In genomic region chr7:96209783-96210524, GRCm38 (mm10) we compare ENCODE assay signal across 8 mouse cellular contexts. TPM values are rescaled to one million over a fixed set of nuclear protein-coding genes. Genes with fewer than 3 reads are reported as not detected.
DNase-seq lines count a peak whose midpoint lies in the region; ATAC-seq and TF ChIP-seq lines count a peak whose summit lies in the region.

No protein-coding gene starts in this region.

- no peaks in the 10 kb centered on the region for H3K36me3 ChIP-seq in intestine, postnatal 0 days (ENCODE audit: control insufficient read depth, insufficient read depth)
- H3K36me3 ChIP-seq in limb, embryonic 11.5 days (ENCODE audit: control insufficient read depth, insufficient read depth, low read length): no peaks in the 10 kb centered on the region
- H3K36me3 ChIP-seq in midbrain, postnatal 0 days (ENCODE audit: insufficient read depth, low read length): no peaks in the 10 kb centered on the region

- no peaks in the 10 kb centered on the region for H3K9me3 ChIP-seq in intestine, postnatal 0 days (ENCODE audit: control insufficient read depth)
- H3K9me3 ChIP-seq in limb, embryonic 11.5 days (ENCODE audit: control insufficient read depth, low read length): no peaks in the 10 kb centered on the region
- H3K9me3 ChIP-seq in midbrain, postnatal 0 days (ENCODE audit: low read length): no peaks in the 10 kb centered on the region

- intact Hi-C loops in gastrocnemius, postnatal 14 days (cut with DNase I; ENCODE audit: low total_unique reads): loop anchor here (10.0 kb wide), 1 partner anchor 275 kb away; no protein-coding TSS in a partner anchor

- no peak overlapping the region for H3K27ac ChIP-seq in cerebellum, adult 2 months (ENCODE audit: insufficient read depth, low read length)
- 0 out of 2 replicates have a peak overlapping the region, but pooled peaks have one; percentile 21 for H3K27ac ChIP-seq in intestine, postnatal 0 days (ENCODE audit: low read depth, low read length)
- H3K27ac ChIP-seq in limb, embryonic 11.5 days (replicated peaks; ENCODE audit: low read depth, low read length): peak overlapping the region; percentile 57
- H3K27ac ChIP-seq in midbrain, postnatal 0 days (ENCODE audit: low read depth, low read length): peak overlapping the region; percentile 86

- peak; percentile 29; the same call in 1 of the 2 replicates for ATAC-seq in intestine, postnatal 0 days
- ATAC-seq in limb, embryonic 11.5 days (ENCODE audit: insufficient number of reproducible peaks, low FRiP score, low TSS enrichment, low read depth): peak; percentile 35; the same call in 1 of the 2 replicates
- ATAC-seq in midbrain, postnatal 0 days (ENCODE audit: low FRiP score): peak; percentile 69

- no peak for TF ChIP-seq POLR2A in cerebellum, adult 2 months (IDR thresholded peaks at IDR 0.05; ENCODE audit: borderline replicate concordance, insufficient read depth, low read length)

- H3K4me3 ChIP-seq in cerebellum, adult 2 months (replicated peaks; ENCODE audit: insufficient read depth, low read depth, low read length): peak overlapping the region; percentile 36
- H3K4me3 ChIP-seq in intestine, postnatal 0 days (ENCODE audit: low read depth, low read length): peak overlapping the region; percentile 59
- peak overlapping the region; percentile 73 for H3K4me3 ChIP-seq in limb, embryonic 11.5 days (ENCODE audit: low read depth, low read length)
- peak overlapping the region; percentile 64 for H3K4me3 ChIP-seq in midbrain, postnatal 0 days (ENCODE audit: low read depth, low read length)

- H3K9ac ChIP-seq in intestine, postnatal 0 days (ENCODE audit: low read depth, low read length): peak overlapping the region; percentile 46
- H3K9ac ChIP-seq in limb, embryonic 11.5 days (ENCODE audit: low read length): peak overlapping the region; percentile 76
- H3K9ac ChIP-seq in midbrain, postnatal 0 days (replicated peaks; ENCODE audit: low read length, poor library complexity, severe bottlenecking): peak overlapping the region; percentile 91

- H3K27me3 ChIP-seq in cerebellum, adult 2 months (ENCODE audit: control insufficient read depth, insufficient read depth, low read length): peaks cover 3% of the 10 kb centered on the region; the same call in 1 of the 2 replicates
- peaks cover 40% of the 10 kb centered on the region for H3K27me3 ChIP-seq in intestine, postnatal 0 days (replicated peaks; ENCODE audit: control insufficient read depth, insufficient read depth, low read length)
- no peaks in the 10 kb centered on the region for H3K27me3 ChIP-seq in limb, embryonic 11.5 days (ENCODE audit: control insufficient read depth, insufficient read depth, low read length)
- H3K27me3 ChIP-seq in midbrain, postnatal 0 days (ENCODE audit: insufficient read depth, low read length): no peaks in the 10 kb centered on the region

- peak overlapping the region; percentile 82 for H3K4me2 ChIP-seq in intestine, postnatal 0 days (replicated peaks; ENCODE audit: low read depth)
- peak overlapping the region; percentile 89 for H3K4me2 ChIP-seq in limb, embryonic 11.5 days (ENCODE audit: low read depth, severe bottlenecking)
- H3K4me2 ChIP-seq in midbrain, postnatal 0 days (ENCODE audit: low read depth, low read length, poor library complexity, severe bottlenecking): peak overlapping the region; percentile 94

- 1% methylated on average over 74 of the region's 75 CpGs for WGBS in cerebellum, adult 2 months
- under 1% methylated on average over 62 of the region's 75 CpGs for WGBS in intestine, postnatal 0 days
- under 1% methylated on average over 53 of the region's 75 CpGs for WGBS in limb, embryonic 11.5 days
- under 1% methylated on average over 53 of the region's 75 CpGs for WGBS in midbrain, postnatal 0 days

- H3K4me1 ChIP-seq in cerebellum, adult 2 months (ENCODE audit: control insufficient read depth, insufficient read depth, low read length): no peaks in the 10 kb centered on the region; the same call in 1 of the 2 replicates
- peaks cover 4% of the 10 kb centered on the region; the same call in 1 of the 2 replicates for H3K4me1 ChIP-seq in intestine, postnatal 0 days (replicated peaks; ENCODE audit: control insufficient read depth, insufficient read depth, low read length)
- peaks cover 11% of the 10 kb centered on the region for H3K4me1 ChIP-seq in limb, embryonic 11.5 days (ENCODE audit: control insufficient read depth, insufficient read depth, low read length)
- 0 out of 2 replicates have a peak, but pooled peaks cover 3% of the 10 kb centered on the region for H3K4me1 ChIP-seq in midbrain, postnatal 0 days (ENCODE audit: insufficient read depth, low read length)

- peak; percentile 9 for DNase-seq in gastrocnemius, postnatal 14 days
- DNase-seq in gastrocnemius, adult 18-20 months (ENCODE audit: low spot score): no peak
- DNase-seq in cerebellum, adult 2 months: peak; percentile 14 to 49
- DNase-seq in forelimb bud, embryonic 11.5 days (ENCODE audit: low read depth, low spot score): peak; percentile 62
- DNase-seq in limb, embryonic 11.5 days (ENCODE audit: low spot score): peak; percentile 79
- peak; percentile 76 for DNase-seq in midbrain, postnatal 0 days (ENCODE audit: low spot score)
- DNase-seq in urinary bladder, postnatal 25 days (ENCODE audit: low spot score): peak; percentile 30

- TF ChIP-seq CTCF in cerebellum, adult 2 months (IDR thresholded peaks at IDR 0.05; ENCODE audit: borderline replicate concordance, insufficient read depth, low read depth, low read length): no peak
- peak; percentile 29; the same call in 1 of the 2 replicates for TF ChIP-seq CTCF in intestine, postnatal 0 days (IDR thresholded peaks at IDR 0.05; ENCODE audit: low read depth)
- peak; percentile 61 for TF ChIP-seq CTCF in midbrain, postnatal 0 days (IDR thresholded peaks at IDR 0.05)

RNA-seq across cellular contexts. Expression of gene Tenm4, which starts 38.9 kb away (rescaled TPM):
- total RNA-seq in gastrocnemius, postnatal 14 days (2021): 1 to 10 TPM; 3.9 to 6.5 TPM
- 1 to 10 TPM; 1.0 to 1.9 TPM for total RNA-seq in gastrocnemius, adult 18-20 months (2021)
- polyA plus RNA-seq in cerebellum, adult 2 months (2012; rRNA removed): 11.5 and 12.2 TPM in 2 replicates
- 4.6 and 4.9 TPM in 2 replicates for polyA plus RNA-seq in intestine, postnatal 0 days (2015; fragmentation: Nextera tagmentation; extraction: Ambion mirVana)
- 43.1 and 45.1 TPM in 2 replicates for polyA plus RNA-seq in limb, embryonic 11.5 days (2014; fragmentation: Nextera tagmentation; extraction: Ambion mirVana)
- 56.0 and 58.5 TPM in 2 replicates for total RNA-seq in midbrain, postnatal 0 days (2014; rRNA removed)
- polyA plus RNA-seq in midbrain, postnatal 0 days (2015; fragmentation: Nextera tagmentation; extraction: Ambion mirVana): 29.5 and 35.9 TPM in 2 replicates
